Mouse (Mus musculus): ENCODE measurements at regions not wholly inside any gene's neighbourhood (a gene's known extent, or its start where the extent isn't known, plus 50 kb on each side); places are given as distances from the start of the nearest gene placed in this dataset.

DNA sequence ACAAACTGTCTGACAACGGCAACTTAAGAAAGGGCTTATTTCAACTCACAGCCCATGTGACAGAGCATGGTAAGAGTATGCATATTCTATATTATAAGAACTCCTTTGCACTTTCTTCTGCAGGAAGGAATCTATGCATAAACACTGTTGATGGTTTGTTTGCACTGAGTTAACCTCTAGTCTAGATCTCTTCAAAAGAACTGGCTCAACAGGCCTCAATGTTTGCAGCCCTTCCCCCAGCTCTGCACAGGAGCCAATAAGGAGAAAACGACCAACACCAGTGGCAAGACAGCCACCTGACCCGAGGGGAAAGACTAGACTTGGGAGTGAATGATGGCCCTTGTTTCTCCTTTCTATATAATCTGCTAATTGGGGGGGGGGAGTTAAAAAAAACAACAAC, 231.2 kb upstream of the Tsc22d2 start:
- TF ChIP-seq CTCF (IDR thresholded peaks at IDR 0.05; ENCODE audit: extremely low read depth, insufficient read depth, low read length), result no peak
- no peak for TF ChIP-seq POLR2A (IDR thresholded peaks at IDR 0.05; ENCODE audit: extremely low read depth, insufficient read depth, low read length)
- Histone ChIP-seq H3K4me1 (ENCODE audit: control insufficient read depth, insufficient read depth, low read length) (no peaks in the 10 kb centered on the region), H3K4me3 (ENCODE audit: insufficient read depth, low read length) (no peak overlapping the region), H3K27ac (ENCODE audit: insufficient read depth, low read length) (no peak overlapping the region)

DNA sequence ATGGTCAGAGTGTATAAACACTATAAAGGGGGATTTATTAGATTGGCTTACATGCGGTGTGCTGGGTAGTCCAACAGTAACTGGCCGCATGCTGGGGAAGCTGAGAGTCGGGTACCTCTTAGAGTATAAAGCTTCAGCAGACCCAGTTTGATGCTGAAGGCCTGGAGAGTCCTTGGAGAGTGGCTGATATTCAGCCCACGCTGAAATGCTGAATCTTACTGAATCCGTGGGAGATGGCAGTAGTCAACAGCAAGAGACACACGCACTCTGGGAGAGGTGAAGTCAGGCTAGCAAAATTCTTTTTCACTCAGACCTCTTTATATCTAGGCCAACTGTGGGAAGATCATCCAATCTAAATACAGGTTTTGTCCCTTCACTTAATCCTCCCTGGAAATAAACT, 214.1 kb upstream of the Tsc22d2 start:
- TF ChIP-seq CTCF (IDR thresholded peaks at IDR 0.05; ENCODE audit: extremely low read depth, insufficient read depth, low read length) (no peak), POLR2A (IDR thresholded peaks at IDR 0.05; ENCODE audit: extremely low read depth, insufficient read depth, low read length) (no peak)
- no peak overlapping the region for H3K4me3 ChIP-seq (ENCODE audit: insufficient read depth, low read length)
- H3K4me1 ChIP-seq (ENCODE audit: control insufficient read depth, insufficient read depth, low read length), result no peaks in the 10 kb centered on the region
- H3K27ac ChIP-seq (ENCODE audit: insufficient read depth, low read length), result no peak overlapping the region

DNA sequence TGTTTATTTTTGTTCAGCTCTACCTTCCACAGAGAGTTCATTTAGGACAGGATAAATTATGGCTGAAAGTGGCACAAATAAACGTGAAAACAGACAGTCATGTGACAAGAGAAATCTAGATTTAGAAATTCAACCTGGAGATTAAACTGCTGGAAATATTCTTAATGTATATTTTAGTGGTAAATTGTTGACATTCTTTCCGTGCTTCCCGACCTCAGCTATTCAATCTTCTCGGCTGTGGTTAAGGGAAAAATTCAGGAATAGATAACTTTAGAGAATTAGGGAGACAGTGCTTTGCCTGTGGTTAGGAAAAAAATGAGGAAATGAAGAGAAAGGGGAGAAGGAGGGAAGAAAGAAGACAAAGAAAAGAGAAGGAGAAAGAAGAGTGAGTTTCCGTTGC, 211.7 kb upstream of the Tsc22d2 start:
- H3K27ac ChIP-seq (ENCODE audit: insufficient read depth, low read length), result no peak overlapping the region
- no peaks in the 10 kb centered on the region; the same call in 1 of the 2 replicates for H3K4me1 ChIP-seq (ENCODE audit: control insufficient read depth, insufficient read depth, low read length)
- H3K4me3 ChIP-seq (ENCODE audit: insufficient read depth, low read length), result no peak overlapping the region
- no peak for TF ChIP-seq CTCF (IDR thresholded peaks at IDR 0.05; ENCODE audit: extremely low read depth, insufficient read depth, low read length)

DNA sequence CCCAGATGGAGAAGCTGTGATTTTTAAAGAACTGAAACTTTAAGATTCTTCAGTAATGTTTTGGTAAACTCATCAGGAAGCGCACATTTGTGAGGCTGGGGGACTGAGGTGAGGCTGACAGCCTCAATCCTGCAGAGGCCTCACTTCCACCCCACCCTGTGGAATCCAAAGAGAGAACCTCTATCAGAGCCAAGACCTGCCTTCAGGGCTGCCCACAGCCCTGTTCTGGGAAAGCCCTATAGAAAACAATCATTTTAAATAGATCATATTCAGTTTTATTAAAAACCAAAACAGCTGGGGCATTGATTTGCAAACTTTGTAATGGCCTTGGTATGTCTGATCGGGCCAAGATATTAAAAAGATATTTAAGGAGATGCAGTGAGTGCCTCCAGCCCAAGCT, 210.7 kb upstream of the Tsc22d2 start:
- H3K4me3 ChIP-seq (ENCODE audit: insufficient read depth, low read length), result no peak overlapping the region
- TF ChIP-seq POLR2A (IDR thresholded peaks at IDR 0.05; ENCODE audit: extremely low read depth, insufficient read depth, low read length), result no peak
- TF ChIP-seq CTCF (IDR thresholded peaks at IDR 0.05; ENCODE audit: extremely low read depth, insufficient read depth, low read length), result no peak
- no peaks in the 10 kb centered on the region; the same call in 1 of the 2 replicates for H3K4me1 ChIP-seq (ENCODE audit: control insufficient read depth, insufficient read depth, low read length)
- no peak overlapping the region for H3K27ac ChIP-seq (ENCODE audit: insufficient read depth, low read length)

DNA sequence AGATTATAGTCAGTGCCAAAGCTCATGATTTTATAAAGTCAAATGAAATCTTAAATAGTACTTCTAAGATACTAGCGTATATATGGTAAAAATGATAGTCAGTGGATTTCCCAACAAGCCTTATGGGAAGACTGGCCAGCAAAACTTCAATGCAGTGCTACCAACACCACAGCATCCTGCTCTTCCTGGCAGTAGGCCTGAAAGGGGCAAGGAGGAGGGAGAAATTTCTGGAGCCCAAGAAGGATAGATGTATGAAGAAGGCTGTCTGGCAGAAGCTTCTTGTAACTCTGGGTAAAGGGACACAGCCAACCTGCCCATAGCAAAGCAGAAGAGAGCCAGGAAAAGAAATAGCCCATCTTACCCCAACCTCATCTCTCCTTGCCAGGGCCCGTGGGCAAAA, 209.0 kb upstream of the Tsc22d2 start:
- Histone ChIP-seq H3K4me1 (ENCODE audit: control insufficient read depth, insufficient read depth, low read length) (no peaks in the 10 kb centered on the region; the same call in 1 of the 2 replicates), H3K27ac (ENCODE audit: insufficient read depth, low read length) (no peak overlapping the region), H3K4me3 (ENCODE audit: insufficient read depth, low read length) (no peak overlapping the region)
- TF ChIP-seq POLR2A (IDR thresholded peaks at IDR 0.05; ENCODE audit: extremely low read depth, insufficient read depth, low read length), result no peak
- no peak for TF ChIP-seq CTCF (IDR thresholded peaks at IDR 0.05; ENCODE audit: extremely low read depth, insufficient read depth, low read length)

DNA sequence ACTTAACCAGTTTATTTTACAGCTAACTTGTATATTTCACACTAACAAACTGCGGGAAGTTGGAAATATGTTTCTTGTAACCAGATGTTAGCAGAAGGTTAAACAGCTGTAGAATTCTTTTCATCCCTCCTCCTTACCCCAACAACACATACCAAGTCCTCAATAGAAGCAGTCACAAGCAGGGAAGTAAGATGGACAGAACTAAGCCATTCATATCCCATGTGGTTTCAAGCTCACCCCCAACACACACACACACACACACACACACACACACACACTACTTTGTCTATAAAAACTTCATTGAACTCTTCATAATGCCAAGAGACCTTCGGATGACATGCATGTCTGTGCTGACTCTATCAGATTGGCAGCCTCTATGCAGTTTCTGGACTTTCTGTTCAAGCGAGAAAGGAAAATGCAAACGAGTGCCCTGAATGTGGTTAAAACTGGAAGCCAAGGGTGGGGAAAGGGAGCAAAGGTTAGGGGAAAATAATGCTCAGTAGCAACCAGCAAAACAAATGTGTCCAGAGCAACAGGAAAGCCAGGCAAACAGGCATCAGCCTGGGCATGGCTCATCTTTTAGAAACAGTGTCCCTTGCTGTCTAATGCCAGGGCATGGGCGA, 207.6 kb upstream of the Tsc22d2 start:
- Histone ChIP-seq H3K4me1 (ENCODE audit: control insufficient read depth, insufficient read depth, low read length) (no peaks in the 10 kb centered on the region; the same call in 1 of the 2 replicates), H3K27ac (ENCODE audit: insufficient read depth, low read length) (no peak overlapping the region), H3K4me3 (ENCODE audit: insufficient read depth, low read length) (no peak overlapping the region)
- TF ChIP-seq CTCF (IDR thresholded peaks at IDR 0.05; ENCODE audit: extremely low read depth, insufficient read depth, low read length) (no peak), POLR2A (IDR thresholded peaks at IDR 0.05; ENCODE audit: extremely low read depth, insufficient read depth, low read length) (no peak)

DNA sequence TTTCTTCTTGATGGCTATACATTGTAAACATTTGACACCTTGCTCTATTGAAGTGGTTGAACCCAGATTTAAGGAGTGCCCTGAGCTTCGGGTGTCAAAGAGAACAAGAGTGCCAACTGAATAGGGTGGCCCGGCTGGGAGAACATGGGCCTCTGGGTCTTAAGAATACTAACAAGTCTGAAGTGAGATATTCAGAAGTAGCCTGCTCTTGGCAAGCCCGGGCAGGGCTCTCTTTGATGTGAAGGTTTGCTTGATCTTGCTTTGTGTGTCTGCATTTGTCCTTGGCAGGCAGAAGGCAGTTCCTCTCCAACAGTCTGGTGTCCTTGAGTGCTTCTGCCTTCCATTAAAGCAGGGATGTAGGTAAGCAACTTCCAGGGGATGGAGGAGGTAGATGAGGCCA, 203.5 kb upstream of the Tsc22d2 start:
- TF ChIP-seq POLR2A (IDR thresholded peaks at IDR 0.05; ENCODE audit: extremely low read depth, insufficient read depth, low read length) (no peak), CTCF (IDR thresholded peaks at IDR 0.05; ENCODE audit: extremely low read depth, insufficient read depth, low read length) (no peak)
- Histone ChIP-seq H3K4me1 (ENCODE audit: control insufficient read depth, insufficient read depth, low read length) (no peaks in the 10 kb centered on the region; the same call in 1 of the 2 replicates), H3K4me3 (ENCODE audit: insufficient read depth, low read length) (no peak overlapping the region), H3K27ac (ENCODE audit: insufficient read depth, low read length) (no peak overlapping the region)

DNA sequence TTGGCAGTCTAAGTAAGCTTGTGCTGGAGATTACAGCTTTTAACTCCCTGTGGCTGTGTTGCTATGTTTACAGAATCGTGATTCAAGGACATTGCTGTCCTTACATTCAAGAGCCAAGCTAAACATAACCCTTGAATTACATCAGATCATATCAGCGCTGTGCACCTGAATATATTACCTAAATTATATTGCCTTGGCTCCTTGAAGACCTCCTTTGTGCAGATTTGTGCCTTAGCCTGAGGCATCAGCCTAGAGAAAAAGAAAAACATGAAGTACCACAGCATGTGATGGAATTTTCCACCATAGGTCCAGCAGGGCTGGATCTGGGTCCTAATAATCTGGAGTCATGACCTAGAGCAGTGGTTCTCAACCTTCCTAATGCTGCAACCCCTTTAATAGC, 189.8 kb upstream of the Tsc22d2 start:
- TF ChIP-seq POLR2A (IDR thresholded peaks at IDR 0.05; ENCODE audit: extremely low read depth, insufficient read depth, low read length), result no peak
- Histone ChIP-seq H3K27ac (ENCODE audit: insufficient read depth, low read length) (no peak overlapping the region), H3K4me3 (ENCODE audit: insufficient read depth, low read length) (no peak overlapping the region), H3K4me1 (ENCODE audit: control insufficient read depth, insufficient read depth, low read length) (no peaks in the 10 kb centered on the region)

DNA sequence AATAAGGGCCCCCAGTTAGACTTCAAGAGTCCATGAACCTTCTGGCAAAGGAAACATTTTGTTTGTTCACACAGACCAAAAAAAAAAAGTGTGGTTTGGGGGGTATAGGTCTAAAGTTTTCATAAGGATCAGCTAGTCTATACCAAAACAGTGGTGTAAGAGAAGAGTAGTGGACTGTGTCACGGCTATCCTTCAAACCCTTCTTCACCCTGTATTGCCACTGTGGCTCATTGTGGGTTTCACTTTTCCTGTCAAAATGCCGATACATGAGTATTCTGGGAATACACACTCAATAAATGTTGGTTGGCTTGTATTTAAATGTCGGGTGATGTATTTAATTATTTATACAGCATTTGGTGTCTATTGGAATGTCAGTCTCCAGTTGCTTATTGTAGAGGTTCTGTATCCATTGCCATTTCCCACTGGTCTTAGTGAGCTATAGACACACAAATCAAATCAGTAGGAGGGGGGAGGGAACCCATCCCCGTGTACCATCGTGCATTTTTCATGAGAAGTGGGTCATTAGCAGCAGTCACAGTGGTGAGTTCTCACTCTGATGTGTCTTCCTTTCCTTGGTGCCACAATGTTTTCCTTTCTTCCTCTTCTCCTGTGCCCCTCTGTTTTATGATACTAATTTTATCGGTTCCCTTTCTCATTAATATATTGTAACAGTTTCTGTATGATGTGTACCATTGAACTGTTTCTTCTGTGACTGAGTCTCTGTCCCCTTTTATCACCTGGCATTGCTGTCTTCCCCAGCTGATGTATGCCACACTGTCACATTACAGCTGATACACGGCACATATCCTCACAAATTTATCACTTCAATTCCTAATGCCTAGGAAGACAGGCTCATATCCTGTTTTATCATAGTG, 187.8 kb upstream of the Tsc22d2 start:
- Histone ChIP-seq H3K4me3 (ENCODE audit: insufficient read depth, low read length) (no peak overlapping the region), H3K27ac (ENCODE audit: insufficient read depth, low read length) (no peak overlapping the region), H3K4me1 (ENCODE audit: control insufficient read depth, insufficient read depth, low read length) (no peaks in the 10 kb centered on the region)
- TF ChIP-seq POLR2A (IDR thresholded peaks at IDR 0.05; ENCODE audit: extremely low read depth, insufficient read depth, low read length) (no peak), CTCF (IDR thresholded peaks at IDR 0.05; ENCODE audit: extremely low read depth, insufficient read depth, low read length) (no peak)

DNA sequence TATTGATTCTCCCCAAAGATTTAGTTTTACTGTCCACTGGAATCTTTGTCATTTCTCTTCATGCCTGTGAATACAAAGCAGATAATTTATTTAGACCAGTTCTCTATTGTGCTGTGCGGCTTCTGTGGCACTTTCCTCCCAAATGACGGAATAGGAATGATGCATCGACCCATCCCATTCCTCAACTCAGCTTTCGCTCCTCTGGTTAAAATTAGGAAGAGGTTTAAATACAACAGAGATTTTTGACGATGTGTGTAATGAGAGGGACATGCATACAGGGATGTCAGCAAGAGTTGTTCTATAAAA, 187.2 kb upstream of the Tsc22d2 start:
- no peaks in the 10 kb centered on the region for H3K4me1 ChIP-seq (ENCODE audit: control insufficient read depth, insufficient read depth, low read length)
- no peak overlapping the region for H3K27ac ChIP-seq (ENCODE audit: insufficient read depth, low read length)
- no peak for TF ChIP-seq CTCF (IDR thresholded peaks at IDR 0.05; ENCODE audit: extremely low read depth, insufficient read depth, low read length)
- no peak for TF ChIP-seq POLR2A (IDR thresholded peaks at IDR 0.05; ENCODE audit: extremely low read depth, insufficient read depth, low read length)
- H3K4me3 ChIP-seq (ENCODE audit: insufficient read depth, low read length), result no peak overlapping the region
